Comparison of ENCODE assay signal across 8 mouse cellular contexts in genomic region chr13:100669291-100670022, GRCm38 (mm10). TPM values are rescaled to one million over a fixed set of nuclear protein-coding genes. Genes with fewer than 3 reads are reported as not detected.
DNase-seq lines count a peak whose midpoint lies in the region; ATAC-seq and TF ChIP-seq lines count a peak whose summit lies in the region.

Gene Ccdc125, plus strand, starts transcription at chr13:100669717.

- no peaks in the 10 kb centered on the region for H3K9me3 ChIP-seq in forebrain, embryonic 12.5 days
- 0 out of 2 replicates have a peak, but pooled peaks cover 2% of the 10 kb centered on the region for H3K9me3 ChIP-seq in hindbrain, postnatal 0 days (ENCODE audit: low read length)
- H3K9me3 ChIP-seq in liver, embryonic 12.5 days (replicated peaks) = no peaks in the 10 kb centered on the region; the same call in 1 of the 2 replicates

- peaks cover 4% of the 10 kb centered on the region; the same call in 1 of the 2 replicates for H3K4me1 ChIP-seq in forebrain, embryonic 12.5 days
- no peaks in the 10 kb centered on the region for H3K4me1 ChIP-seq in hindbrain, postnatal 0 days (ENCODE audit: insufficient read depth, low read length)
- H3K4me1 ChIP-seq in liver, embryonic 12.5 days = peaks cover 16% of the 10 kb centered on the region; the same call in 1 of the 2 replicates
- H3K4me1 ChIP-seq in thymus, adult 2 months (replicated peaks; ENCODE audit: control insufficient read depth, insufficient read depth, low read length) = peaks cover 5% of the 10 kb centered on the region

- peak; percentile 34 for DNase-seq in ovary, postnatal 10 days (ENCODE audit: low spot score)
- DNase-seq in ovary, adult 18-20 months (ENCODE audit: low spot score) = no peak
- DNase-seq in hindbrain, postnatal 0 days (ENCODE audit: low spot score) = peak; percentile 16
- peak; percentile 39 for DNase-seq in thymus, adult 2 months
- DNase-seq in cerebellum, adult 11 months = no peak

- H3K4me2 ChIP-seq in forebrain, embryonic 12.5 days = peak within 1 kb of the TSS; percentile 85
- H3K4me2 ChIP-seq in hindbrain, postnatal 0 days (ENCODE audit: low read depth, low read length) = peak within 1 kb of the TSS; percentile 85
- H3K4me2 ChIP-seq in liver, embryonic 12.5 days = peak within 1 kb of the TSS; percentile 87

- H3K27me3 ChIP-seq in forebrain, embryonic 12.5 days = no peaks in the 10 kb centered on the region
- no peaks in the 10 kb centered on the region for H3K27me3 ChIP-seq in hindbrain, postnatal 0 days (ENCODE audit: insufficient read depth, low read length)
- H3K27me3 ChIP-seq in liver, embryonic 12.5 days (replicated peaks) = peaks cover 16% of the 10 kb centered on the region
- H3K27me3 ChIP-seq in thymus, adult 2 months (ENCODE audit: control insufficient read depth, insufficient read depth, low read length) = no peaks in the 10 kb centered on the region

- no peak within 1 kb of the TSS for H3K27ac ChIP-seq in forebrain, embryonic 12.5 days
- H3K27ac ChIP-seq in hindbrain, postnatal 0 days = no peak within 1 kb of the TSS
- peak within 1 kb of the TSS; percentile 72 for H3K27ac ChIP-seq in liver, embryonic 12.5 days
- peak within 1 kb of the TSS; percentile 40 for H3K27ac ChIP-seq in thymus, adult 2 months (ENCODE audit: control insufficient read depth, insufficient read depth, low read length)

- peak within 1 kb of the TSS; percentile 59 for H3K4me3 ChIP-seq in forebrain, embryonic 12.5 days (replicated peaks)
- peak within 1 kb of the TSS; percentile 48 for H3K4me3 ChIP-seq in hindbrain, postnatal 0 days (ENCODE audit: low read length)
- H3K4me3 ChIP-seq in liver, embryonic 12.5 days = peak within 1 kb of the TSS; percentile 68
- peak within 1 kb of the TSS; percentile 86 for H3K4me3 ChIP-seq in thymus, adult 2 months (ENCODE audit: control insufficient read depth, insufficient read depth, low read length)

- ATAC-seq in forebrain, embryonic 12.5 days (ENCODE audit: low FRiP score) = peak; percentile 79
- ATAC-seq in hindbrain, postnatal 0 days = peak; percentile 76
- peak; percentile 58 for ATAC-seq in liver, embryonic 12.5 days
- ATAC-seq in monocyte, adult 5-6 weeks (replicated peaks; ENCODE audit: insufficient number of reproducible peaks, low FRiP score, low TSS enrichment, poor library complexity, severe bottlenecking) = 0 out of 2 replicates have a peak, but pooled peaks have one; percentile 28

- peak within 1 kb of the TSS; percentile 60 for H3K9ac ChIP-seq in forebrain, embryonic 12.5 days
- peak within 1 kb of the TSS; percentile 45 for H3K9ac ChIP-seq in hindbrain, postnatal 0 days (replicated peaks; ENCODE audit: low read length)
- H3K9ac ChIP-seq in liver, embryonic 12.5 days = peak within 1 kb of the TSS; percentile 73

- TF ChIP-seq CTCF in hindbrain, postnatal 0 days (IDR thresholded peaks at IDR 0.05; ENCODE audit: low read depth) = no peak
- 0 out of 2 replicates have a peak, but pooled peaks have one; percentile 15 for TF ChIP-seq CTCF in thymus, adult 2 months (IDR thresholded peaks at IDR 0.05; ENCODE audit: borderline replicate concordance, control insufficient read depth, extremely low read depth, insufficient read depth, low read length, poor library complexity)

- TF ChIP-seq POLR2A in thymus, adult 2 months (IDR thresholded peaks at IDR 0.05; ENCODE audit: control insufficient read depth, extremely low read depth, insufficient read depth, low read length, poor library complexity) = 0 out of 2 replicates have a peak, but pooled peaks have one; percentile 13

- peaks cover 15% of the 10 kb centered on the region for H3K36me3 ChIP-seq in forebrain, embryonic 12.5 days (replicated peaks)
- no peaks in the 10 kb centered on the region for H3K36me3 ChIP-seq in hindbrain, postnatal 0 days (ENCODE audit: insufficient read depth, low read length)
- peaks cover 19% of the 10 kb centered on the region for H3K36me3 ChIP-seq in liver, embryonic 12.5 days
- peaks cover 9% of the 10 kb centered on the region for H3K36me3 ChIP-seq in thymus, adult 2 months (ENCODE audit: control insufficient read depth, insufficient read depth, low read length)

- under 1% methylated on average over 44 of the region's 44 CpGs for WGBS in forebrain, embryonic 12.5 days
- under 1% methylated on average over 44 of the region's 44 CpGs for WGBS in hindbrain, postnatal 0 days
- WGBS in liver, embryonic 12.5 days (ENCODE audit: insufficient replicate concordance) = 2% methylated on average over 44 of the region's 44 CpGs
- under 1% methylated on average over 44 of the region's 44 CpGs for WGBS in thymus, adult 2 months

RNA-seq across cellular contexts. Expression of gene Ccdc125, which starts in this region (rescaled TPM):
- 2.2 and 3.1 TPM in 2 replicates for polyA plus RNA-seq in forebrain, embryonic 12.5 days (2016; fragmentation: Nextera tagmentation; extraction: Ambion mirVana)
- total RNA-seq in hindbrain, postnatal 0 days (2014; rRNA removed) = 0.21 and 0.36 TPM in 2 replicates
- 1.3 and 1.4 TPM in 2 replicates for polyA plus RNA-seq in hindbrain, postnatal 0 days (2015; fragmentation: Nextera tagmentation; extraction: Ambion mirVana)
- polyA plus RNA-seq in liver, embryonic 12.5 days (2016; fragmentation: Nextera tagmentation; extraction: Ambion mirVana) = 6.4 and 6.8 TPM in 2 replicates
- total RNA-seq in monocyte, adult 5-6 weeks (2017) = 43.9 to 51.2 TPM (median 46.1 TPM) in 3 replicates
- 2.3 and 2.4 TPM in 2 replicates for polyA plus RNA-seq in thymus, adult 2 months (2012; rRNA removed)

Comparison
In these comparisons a context has a peak if more than half of its experiments do, and no peak if none do; other contexts are left out.
1. RNA of gene Ccdc125 (total RNA-seq): 43.9 to 51.2 TPM in monocyte, adult 5-6 weeks; 0.21 to 0.36 TPM in hindbrain, postnatal 0 days; every median in the first group is over 10 times any median in the second.
2. DNase-seq: peak in ovary, postnatal 10 days (single experiment), hindbrain, postnatal 0 days (single experiment) and thymus, adult 2 months (single experiment); none in ovary, adult 18-20 months (single experiment) and cerebellum, adult 11 months (single experiment).
3. ATAC-seq: peak in every context shown above with its lines; median percentile 79 in forebrain, embryonic 12.5 days; 76 in hindbrain, postnatal 0 days; 58 in liver, embryonic 12.5 days; 28 in monocyte, adult 5-6 weeks.
4. H3K27ac ChIP-seq: peak in liver, embryonic 12.5 days (single experiment) and thymus, adult 2 months (single experiment); none in forebrain, embryonic 12.5 days (single experiment) and hindbrain, postnatal 0 days (single experiment).
5. Peak in every context shown above with its lines, with median percentiles within 50 percentile points of each other: H3K4me2 ChIP-seq, H3K4me3 ChIP-seq and H3K9ac ChIP-seq.